Mouse (Mus musculus): ENCODE results near the gene Gm3952. TPM values are rescaled to one million over a fixed set of nuclear protein-coding genes. Genes with fewer than 3 reads are reported as not detected.

Gm3952 gene
- polyA plus RNA-seq, 1 experiment from 2014 or later: not detected

DNA sequence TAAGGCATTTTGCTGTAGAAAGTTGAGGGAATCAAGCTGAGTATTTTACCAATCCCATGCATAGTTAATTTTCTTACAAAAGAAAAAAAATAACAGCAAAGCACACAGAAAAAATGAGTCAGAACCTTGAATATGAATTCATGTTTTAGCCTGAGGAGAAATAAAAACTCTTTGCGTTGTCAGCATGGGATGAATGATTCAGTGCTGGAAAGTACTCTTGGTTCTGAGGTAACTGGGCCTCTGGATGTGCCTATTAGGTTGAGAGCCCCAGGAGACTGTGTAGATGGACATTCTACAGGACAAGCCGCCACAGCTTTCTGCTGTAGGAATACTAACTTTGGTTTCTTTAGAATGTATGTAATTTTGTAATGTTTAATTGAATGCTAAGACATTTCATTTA is 93.7 kb downstream of the Gm3952 start:
- Histone ChIP-seq H3K9me3 (ENCODE audit: control insufficient read depth, low read length) (no peaks in the 10 kb centered on the region), H3K4me2 (ENCODE audit: low read depth, low read length) (no peak overlapping the region), H3K4me1 (replicated peaks; ENCODE audit: control insufficient read depth, insufficient read depth, low read length) (0 out of 2 replicates have a peak, but pooled peaks cover 4% of the 10 kb centered on the region), H3K27me3 (ENCODE audit: control insufficient read depth, insufficient read depth, low read depth, low read length) (no peaks in the 10 kb centered on the region), H3K9ac (ENCODE audit: low read length) (no peak overlapping the region), H3K4me3 (ENCODE audit: low read length) (no peak overlapping the region), H3K36me3 (ENCODE audit: control insufficient read depth, insufficient read depth, low read length) (peaks cover 7% of the 10 kb centered on the region), H3K27ac (ENCODE audit: low read length) (no peak overlapping the region)
- ATAC-seq (ENCODE audit: low read depth): no peak
- WGBS: 91% methylated on average over 2 of the region's 2 CpGs

DNA sequence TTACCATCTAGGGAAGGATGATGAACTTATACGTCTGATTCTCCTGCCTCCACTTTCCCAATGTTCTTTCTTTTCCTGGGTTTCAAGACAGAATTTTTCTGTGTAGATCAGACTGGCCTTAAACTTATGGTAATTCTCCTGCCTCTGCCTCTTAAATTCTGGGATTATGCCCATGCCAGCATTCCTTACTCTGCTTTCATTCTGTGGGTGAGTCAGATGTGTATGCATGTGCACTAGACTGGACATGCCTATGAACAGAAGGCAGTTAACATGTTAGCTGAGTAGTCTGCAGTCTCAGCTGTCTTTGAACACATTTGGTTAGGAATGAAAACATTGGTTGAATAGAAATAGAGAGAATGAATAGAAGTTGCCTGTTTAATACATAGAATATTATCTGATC is 94.1 kb downstream of the Gm3952 start:
- no peak overlapping the region for H3K9ac ChIP-seq (ENCODE audit: low read length)
- 81% methylated on average over 1 of the region's 1 CpGs for WGBS
- no peak for ATAC-seq (ENCODE audit: low read depth)
- H3K4me1 ChIP-seq (replicated peaks; ENCODE audit: control insufficient read depth, insufficient read depth, low read length): 0 out of 2 replicates have a peak, but pooled peaks cover 4% of the 10 kb centered on the region
- H3K27ac ChIP-seq (ENCODE audit: low read length): no peak overlapping the region
- H3K4me2 ChIP-seq (ENCODE audit: low read depth, low read length): no peak overlapping the region
- no peaks in the 10 kb centered on the region for H3K9me3 ChIP-seq (ENCODE audit: control insufficient read depth, low read length)
- H3K27me3 ChIP-seq (ENCODE audit: control insufficient read depth, insufficient read depth, low read depth, low read length): no peaks in the 10 kb centered on the region
- H3K4me3 ChIP-seq (ENCODE audit: low read length): no peak overlapping the region
- peaks cover 7% of the 10 kb centered on the region for H3K36me3 ChIP-seq (ENCODE audit: control insufficient read depth, insufficient read depth, low read length)

DNA sequence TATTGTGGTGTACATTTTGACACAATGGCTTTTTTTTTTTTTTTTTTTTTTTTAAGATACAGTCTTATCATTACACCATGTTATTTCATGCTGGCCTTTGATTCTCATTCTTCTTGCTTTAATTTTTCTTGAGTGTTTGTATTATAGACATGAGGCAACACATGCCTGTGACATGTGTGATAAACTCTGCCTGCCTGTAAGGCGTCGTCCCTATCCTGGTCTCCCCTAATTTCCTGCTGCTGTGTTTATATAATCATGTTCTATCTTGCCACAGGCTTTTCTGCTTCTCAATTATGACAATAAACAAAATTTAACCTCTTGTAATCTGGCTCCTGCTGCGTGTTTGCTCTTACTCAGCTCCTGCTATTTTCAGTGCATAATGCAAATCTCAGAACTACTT is 100.5 kb downstream of the Gm3952 start:
- 34% methylated on average over 3 of the region's 3 CpGs for WGBS
- Histone ChIP-seq H3K9me3 (ENCODE audit: control insufficient read depth, low read length) (no peaks in the 10 kb centered on the region), H3K4me2 (ENCODE audit: low read depth, low read length) (no peak overlapping the region), H3K36me3 (ENCODE audit: control insufficient read depth, insufficient read depth, low read length) (no peaks in the 10 kb centered on the region), H3K27ac (ENCODE audit: low read length) (no peak overlapping the region), H3K4me3 (ENCODE audit: low read length) (no peak overlapping the region), H3K9ac (ENCODE audit: low read length) (no peak overlapping the region), H3K27me3 (ENCODE audit: control insufficient read depth, insufficient read depth, low read depth, low read length) (no peaks in the 10 kb centered on the region), H3K4me1 (replicated peaks; ENCODE audit: control insufficient read depth, insufficient read depth, low read length) (peaks cover 18% of the 10 kb centered on the region)
- peak; percentile 91 for ATAC-seq (ENCODE audit: low read depth)

DNA sequence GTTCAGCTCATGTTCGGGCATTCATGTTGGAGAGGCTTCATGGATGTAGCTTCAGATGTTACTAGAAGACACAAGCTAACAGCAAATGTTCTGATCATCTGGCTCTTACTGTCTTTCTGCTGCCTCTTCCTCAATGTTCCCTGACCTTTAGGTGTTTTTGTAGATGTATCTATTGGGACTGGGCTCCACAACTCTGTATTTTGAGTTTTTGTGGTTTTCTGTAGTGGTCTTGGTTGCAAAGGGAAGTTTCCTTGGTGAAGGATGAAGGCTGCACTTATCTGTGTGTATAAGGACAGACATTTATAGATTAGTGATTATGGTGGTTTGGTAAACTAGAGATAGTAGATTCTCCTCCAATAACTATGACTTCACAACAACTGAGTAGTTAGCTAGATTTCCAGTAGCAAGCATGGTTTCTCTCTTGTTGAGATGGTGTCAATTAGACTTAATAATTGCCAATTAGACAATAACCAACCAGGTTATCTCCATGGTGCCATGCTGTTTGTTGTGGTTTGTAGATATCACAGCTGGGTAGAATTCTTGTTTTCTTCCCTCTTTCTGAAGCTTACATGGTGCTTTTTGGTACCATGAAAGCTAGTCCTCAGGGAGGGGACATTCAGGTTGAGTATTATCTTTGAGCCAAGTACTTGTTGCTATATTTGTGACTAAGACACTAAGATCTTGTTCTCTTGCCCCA is 101.6 kb downstream of the Gm3952 start:
- no peak for ATAC-seq (ENCODE audit: low read depth)
- no peaks in the 10 kb centered on the region for H3K9me3 ChIP-seq (ENCODE audit: control insufficient read depth, low read length)
- 79% methylated on average over 1 of the region's 1 CpGs for WGBS
- H3K9ac ChIP-seq (ENCODE audit: low read length): no peak overlapping the region
- no peaks in the 10 kb centered on the region for H3K36me3 ChIP-seq (ENCODE audit: control insufficient read depth, insufficient read depth, low read length)
- H3K4me1 ChIP-seq (replicated peaks; ENCODE audit: control insufficient read depth, insufficient read depth, low read length): peaks cover 17% of the 10 kb centered on the region
- no peak overlapping the region for H3K4me3 ChIP-seq (ENCODE audit: low read length)
- H3K27ac ChIP-seq (ENCODE audit: low read length): 0 out of 2 replicates have a peak overlapping the region, but pooled peaks have one; percentile 44
- no peaks in the 10 kb centered on the region for H3K27me3 ChIP-seq (ENCODE audit: control insufficient read depth, insufficient read depth, low read depth, low read length)
- H3K4me2 ChIP-seq (ENCODE audit: low read depth, low read length): no peak overlapping the region

Other genes with a start within 250 kb of the Gm3952 start
- gene Itgb1, start 113.0 kb downstream of the Gm3952 start, polyA plus RNA-seq (2015; fragmentation: Nextera tagmentation; extraction: Ambion mirVana): 373 and 384 TPM in 2 replicates